Mouse (Mus musculus) c-Kit-negative CD71-positive TER-119-positive erythroid progenitor cells, embryonic 14.5 days (primary cell): ENCODE results near the gene Ccnl1.

Experiments used
- DNase-seq: peaks from one replicate; pipeline ENCODE4 v3.0.0-alpha.2; 2013; ENCODE audit warnings: low read depth, low spot score

Ccnl1 gene

GRCm38 (mm10) chr3:65958102-65958839, at the start of gene Ccnl1:
Gene Ccnl1 (minus strand): TSS chr3:65958249.
- DNase-seq: peak; percentile 83

- DNase-seq: no peak
Measured at GRCm38 (mm10) chr3:66004989-66005388, 46.9 kb upstream of the Ccnl1 start.

GRCm38 (mm10) chr3:66004220-66004951, 46.3 kb upstream of the Ccnl1 start:
- DNase-seq: no peak

GRCm38 (mm10) chr3:66000400-66000799, 42.4 kb upstream of the Ccnl1 start:
- no peak for DNase-seq

GRCm38 (mm10) chr3:65997360-65998008, 39.4 kb upstream of the Ccnl1 start:
- no peak for DNase-seq

- DNase-seq: no peak
Measured at GRCm38 (mm10) chr3:65992395-65993340, 34.6 kb upstream of the Ccnl1 start.

GRCm38 (mm10) chr3:65990957-65991646, 33.1 kb upstream of the Ccnl1 start:
- DNase-seq: no peak

- DNase-seq: no peak
Measured at GRCm38 (mm10) chr3:65990524-65990923, 32.5 kb upstream of the Ccnl1 start.

- no peak for DNase-seq
Measured at GRCm38 (mm10) chr3:65988711-65989495, 30.9 kb upstream of the Ccnl1 start.

- DNase-seq: no peak
Measured at GRCm38 (mm10) chr3:65976296-65976695, 18.2 kb upstream of the Ccnl1 start.

GRCm38 (mm10) chr3:65975317-65975716, 17.3 kb upstream of the Ccnl1 start:
- DNase-seq: no peak

GRCm38 (mm10) chr3:65974232-65975058, 16.4 kb upstream of the Ccnl1 start:
- peak; percentile 97 for DNase-seq

- DNase-seq: no peak
Measured at GRCm38 (mm10) chr3:65973501-65974231, 15.6 kb upstream of the Ccnl1 start.

- DNase-seq: no peak
Measured at GRCm38 (mm10) chr3:65969196-65969595, 11.1 kb upstream of the Ccnl1 start.

- DNase-seq: no peak
Measured at GRCm38 (mm10) chr3:65966360-65966759, 8.3 kb upstream of the Ccnl1 start.

- DNase-seq: no peak
Measured at GRCm38 (mm10) chr3:65962270-65962930, 4.4 kb upstream of the Ccnl1 start.

- no peak for DNase-seq
Measured at GRCm38 (mm10) chr3:65960291-65960945, 2.4 kb upstream of the Ccnl1 start.
